Mouse (Mus musculus) stomach, postnatal 0 days (tissue): ENCODE measurements around the gene Znrf3.

ENCODE experiments used
- CTCF ChIP-seq: IDR thresholded peaks from 2 replicates; pipeline ENCODE4 v1.5.1; 2016; ENCODE audit warnings: antibody characterized with exemption, low read depth, mild to moderate bottlenecking, moderate library complexity
- EP300 ChIP-seq: optimal IDR thresholded peaks from 2 replicates; pipeline ENCODE3; 2016; ENCODE audit warnings: antibody characterized with exemption

GRCm38 (mm10) chr11:5491912-5492311 is 47.3 kb upstream of the Znrf3 start:
- TF ChIP-seq CTCF: no peak
- no peak for TF ChIP-seq EP300
